Mouse (Mus musculus): ENCODE data around the gene Tmem247.

DNA sequence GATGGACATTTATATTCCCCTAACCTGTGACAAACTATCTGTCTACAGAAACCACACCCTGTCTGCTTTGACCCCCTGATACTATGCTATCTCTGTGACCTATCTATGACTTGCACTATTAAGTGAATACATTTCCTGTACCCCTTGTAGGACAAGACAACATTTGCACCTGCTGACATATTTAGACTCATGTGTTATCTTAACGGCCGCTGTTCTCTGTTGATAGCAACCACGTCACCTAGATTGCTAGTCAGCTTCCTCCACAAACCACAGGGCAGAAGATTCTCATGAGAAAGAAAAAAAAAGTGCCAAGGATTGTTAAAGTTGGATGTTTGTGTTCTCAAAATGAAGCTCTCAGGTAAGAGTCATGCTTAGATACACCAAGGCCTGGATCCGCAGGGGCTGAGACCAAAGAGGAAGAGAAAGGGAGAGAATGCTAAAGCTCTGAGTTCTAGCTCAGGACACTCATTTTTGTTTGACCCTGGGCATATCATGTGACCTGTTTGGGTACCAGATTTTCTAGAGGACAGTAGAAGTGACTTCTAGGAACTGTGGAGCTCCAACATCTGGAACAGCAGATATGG lies 36.6 kb upstream of the Tmem247 start:
- TF ChIP-seq CTCF (IDR thresholded peaks at IDR 0.05; ENCODE audit: low read depth) (no peak), EP300 (IDR thresholded peaks at IDR 0.05; ENCODE audit: low read depth) (no peak)
